Mouse (Mus musculus): ENCODE data around the gene Tada2a.

GRCm38 (mm10) chr11:84057418-84057817, 72.0 kb downstream of the Tada2a start:
- TF ChIP-seq CTCF (IDR thresholded peaks at IDR 0.05; ENCODE audit: low read depth) (no peak), EP300 (IDR thresholded peaks at IDR 0.05; ENCODE audit: low read depth) (no peak)

Data from liver, postnatal 0 days (tissue).